Mouse (Mus musculus): Measurements from ENCODE around the gene Adora2a. TPM values are rescaled to one million over a fixed set of nuclear protein-coding genes. Genes with fewer than 3 reads are reported as not detected.
"Not testable (repeated sequence)": the region's sequence is repeated elsewhere in the genome, so short reads cannot be mapped to it uniquely, and the experiment has no call there.

The Adora2a gene
- polyA plus RNA-seq, 1 experiment from 2014 or later = 11.7 TPM

DNA sequence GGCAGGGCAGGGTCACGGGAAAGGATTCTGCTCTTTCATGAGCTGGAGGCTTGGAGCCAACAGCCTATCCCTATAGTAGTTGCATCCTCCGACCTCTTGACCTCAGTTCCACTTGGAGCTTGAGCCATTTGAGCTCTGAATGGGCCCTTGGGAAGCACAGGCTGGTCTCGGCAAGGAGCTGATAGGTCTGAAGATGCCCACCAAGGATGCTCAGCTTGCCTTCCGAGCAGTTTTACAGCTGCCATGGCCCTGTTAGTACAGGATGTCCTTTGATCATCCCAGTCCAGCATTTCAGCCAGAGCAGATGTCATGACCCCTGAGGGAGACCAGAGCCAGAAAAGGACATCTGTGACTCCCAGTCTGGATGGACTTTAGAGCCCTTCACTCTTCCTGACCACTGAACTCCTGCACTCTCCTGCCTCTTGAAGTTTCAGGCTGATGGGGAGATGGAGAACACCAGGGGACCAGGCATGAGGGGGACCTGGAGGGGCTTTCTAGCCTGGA lies 11.6 kb downstream of the Adora2a start:
- Histone ChIP-seq H3K27ac (ENCODE audit: low read length) (no peak overlapping the region), H3K36me3 (ENCODE audit: control insufficient read depth, insufficient read depth) (no peaks in the 10 kb centered on the region), H3K9ac (replicated peaks; ENCODE audit: low read depth, low read length) (no peak overlapping the region), H3K4me3 (replicated peaks; ENCODE audit: low read length) (no peak overlapping the region), H3K9me3 (ENCODE audit: control insufficient read depth, low read length) (no peaks in the 10 kb centered on the region), H3K27me3 (replicated peaks; ENCODE audit: control insufficient read depth, insufficient read depth, low read length) (no peaks in the 10 kb centered on the region), H3K4me1 (replicated peaks; ENCODE audit: control insufficient read depth, insufficient read depth, low read length) (no peaks in the 10 kb centered on the region), H3K4me2 (ENCODE audit: low read length) (no peak overlapping the region)
- no peak for ATAC-seq
- 57% methylated on average over 4 of the region's 4 CpGs for WGBS

DNA sequence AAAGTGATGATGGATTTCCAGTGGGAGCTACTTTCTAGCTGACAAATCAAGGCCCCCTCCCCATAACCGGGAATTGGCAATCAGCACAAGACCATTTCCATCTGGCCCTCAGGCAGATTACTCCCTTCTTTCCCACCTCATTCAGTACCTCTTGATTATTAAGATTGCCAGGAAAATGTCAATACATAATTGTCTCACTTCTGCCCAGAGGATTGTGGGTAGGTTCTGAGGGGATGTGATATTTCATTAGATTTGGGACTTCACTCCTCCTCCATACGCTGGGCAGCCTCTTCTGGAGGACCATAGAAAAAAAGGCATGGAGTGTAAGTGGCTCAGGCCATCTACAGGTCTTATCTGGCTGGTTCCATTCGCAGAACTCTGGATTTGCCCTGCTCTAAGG lies 15.6 kb downstream of the Adora2a start:
- H3K9me3 ChIP-seq (ENCODE audit: control insufficient read depth, low read length) = no peaks in the 10 kb centered on the region
- no peak for ATAC-seq
- no peak overlapping the region for H3K27ac ChIP-seq (ENCODE audit: low read length)
- H3K27me3 ChIP-seq (replicated peaks; ENCODE audit: control insufficient read depth, insufficient read depth, low read length) = no peaks in the 10 kb centered on the region
- H3K9ac ChIP-seq (replicated peaks; ENCODE audit: low read depth, low read length) = no peak overlapping the region
- WGBS = 87% methylated on average over 3 of the region's 3 CpGs
- H3K4me2 ChIP-seq (ENCODE audit: low read length) = no peak overlapping the region
- no peak overlapping the region for H3K4me3 ChIP-seq (replicated peaks; ENCODE audit: low read length)
- H3K36me3 ChIP-seq (ENCODE audit: control insufficient read depth, insufficient read depth) = no peaks in the 10 kb centered on the region
- H3K4me1 ChIP-seq (replicated peaks; ENCODE audit: control insufficient read depth, insufficient read depth, low read length) = no peaks in the 10 kb centered on the region

DNA sequence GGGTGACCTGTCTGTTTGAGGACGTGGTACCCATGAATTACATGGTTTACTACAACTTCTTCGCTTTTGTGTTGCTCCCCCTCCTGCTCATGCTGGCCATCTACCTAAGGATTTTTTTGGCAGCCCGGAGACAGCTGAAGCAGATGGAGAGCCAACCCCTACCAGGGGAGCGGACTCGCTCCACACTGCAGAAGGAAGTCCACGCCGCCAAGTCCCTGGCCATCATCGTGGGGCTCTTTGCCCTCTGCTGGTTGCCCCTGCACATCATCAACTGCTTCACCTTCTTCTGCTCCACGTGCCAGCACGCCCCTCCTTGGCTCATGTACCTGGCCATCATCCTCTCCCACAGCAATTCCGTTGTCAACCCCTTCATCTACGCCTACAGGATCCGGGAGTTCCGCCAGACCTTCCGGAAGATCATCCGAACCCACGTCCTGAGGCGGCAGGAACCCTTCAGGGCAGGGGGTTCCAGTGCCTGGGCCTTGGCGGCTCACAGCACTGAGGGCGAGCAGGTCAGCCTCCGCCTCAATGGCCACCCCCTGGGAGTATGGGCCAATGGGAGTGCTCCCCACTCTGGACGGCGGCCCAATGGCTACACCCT lies 16.6 kb downstream of the Adora2a start:
- no peak for ATAC-seq

DNA sequence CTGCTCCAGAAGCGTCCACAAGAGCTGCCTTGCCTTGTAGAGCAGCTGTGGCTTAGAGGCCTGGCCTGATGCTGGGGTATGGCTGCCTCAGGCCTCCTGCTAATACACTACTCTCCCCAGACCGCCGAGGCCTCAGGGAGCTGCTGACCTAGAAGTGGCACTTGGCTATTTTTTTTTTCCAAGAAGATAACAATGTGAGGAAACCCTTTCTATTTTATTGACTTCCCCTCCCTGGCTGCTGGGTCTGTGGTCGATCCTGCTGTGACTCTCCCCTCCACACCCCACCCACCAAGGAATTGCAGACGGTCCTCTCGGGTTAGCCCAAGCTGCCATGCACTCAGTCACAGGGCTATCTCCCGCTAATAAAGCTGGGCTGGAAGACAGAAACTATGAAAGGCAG lies 17.5 kb downstream of the Adora2a start:
- Histone ChIP-seq H3K27me3 (replicated peaks; ENCODE audit: control insufficient read depth, insufficient read depth, low read length) (no peaks in the 10 kb centered on the region), H3K27ac (ENCODE audit: low read length) (no peak overlapping the region), H3K9me3 (ENCODE audit: control insufficient read depth, low read length) (no peaks in the 10 kb centered on the region), H3K36me3 (ENCODE audit: control insufficient read depth, insufficient read depth) (no peaks in the 10 kb centered on the region), H3K9ac (replicated peaks; ENCODE audit: low read depth, low read length) (no peak overlapping the region), H3K4me2 (ENCODE audit: low read length) (no peak overlapping the region), H3K4me3 (replicated peaks; ENCODE audit: low read length) (no peak overlapping the region), H3K4me1 (replicated peaks; ENCODE audit: control insufficient read depth, insufficient read depth, low read length) (no peaks in the 10 kb centered on the region)
- 91% methylated on average over 7 of the region's 7 CpGs for WGBS
- no peak for ATAC-seq

More for the DNA sequence above, 16.6 kb downstream of the Adora2a start:
- Histone ChIP-seq H3K4me3 (replicated peaks; ENCODE audit: low read length) (no peak overlapping the region), H3K4me2 (ENCODE audit: low read length) (no peak overlapping the region), H3K4me1 (replicated peaks; ENCODE audit: control insufficient read depth, insufficient read depth, low read length) (no peaks in the 10 kb centered on the region), H3K27ac (ENCODE audit: low read length) (no peak overlapping the region), H3K36me3 (ENCODE audit: control insufficient read depth, insufficient read depth) (no peaks in the 10 kb centered on the region), H3K27me3 (replicated peaks; ENCODE audit: control insufficient read depth, insufficient read depth, low read length) (no peaks in the 10 kb centered on the region), H3K9me3 (ENCODE audit: control insufficient read depth, low read length) (no peaks in the 10 kb centered on the region), H3K9ac (replicated peaks; ENCODE audit: low read depth, low read length) (no peak overlapping the region)
- WGBS = 93% methylated on average over 23 of the region's 23 CpGs

DNA sequence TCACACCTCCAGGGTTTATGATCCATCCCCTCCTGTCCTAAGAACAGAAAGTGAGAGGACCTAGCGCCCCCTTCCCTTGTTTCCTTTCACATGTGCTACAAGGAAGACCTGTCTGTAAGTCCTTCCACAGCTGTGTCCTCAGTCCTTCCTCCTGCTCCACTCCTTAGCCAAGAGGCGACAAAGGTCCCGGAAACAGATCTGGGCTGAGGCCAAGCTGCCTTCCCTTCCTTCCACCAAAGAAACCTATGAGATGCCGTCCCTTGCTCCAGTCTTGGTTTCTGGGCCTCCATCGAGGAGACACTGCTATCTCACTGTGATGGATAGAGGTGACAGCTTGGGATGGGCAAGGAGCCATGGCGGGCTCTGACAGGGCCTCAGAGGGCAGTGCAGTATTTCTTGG lies 18.4 kb downstream of the Adora2a start:
- Histone ChIP-seq H3K9ac (replicated peaks; ENCODE audit: low read depth, low read length) (no peak overlapping the region), H3K4me3 (replicated peaks; ENCODE audit: low read length) (no peak overlapping the region), H3K4me2 (ENCODE audit: low read length) (no peak overlapping the region), H3K27ac (ENCODE audit: low read length) (no peak overlapping the region), H3K4me1 (replicated peaks; ENCODE audit: control insufficient read depth, insufficient read depth, low read length) (no peaks in the 10 kb centered on the region), H3K9me3 (ENCODE audit: control insufficient read depth, low read length) (no peaks in the 10 kb centered on the region), H3K27me3 (replicated peaks; ENCODE audit: control insufficient read depth, insufficient read depth, low read length) (no peaks in the 10 kb centered on the region), H3K36me3 (ENCODE audit: control insufficient read depth, insufficient read depth) (no peaks in the 10 kb centered on the region)
- WGBS = 88% methylated on average over 6 of the region's 6 CpGs
- no peak for ATAC-seq

DNA sequence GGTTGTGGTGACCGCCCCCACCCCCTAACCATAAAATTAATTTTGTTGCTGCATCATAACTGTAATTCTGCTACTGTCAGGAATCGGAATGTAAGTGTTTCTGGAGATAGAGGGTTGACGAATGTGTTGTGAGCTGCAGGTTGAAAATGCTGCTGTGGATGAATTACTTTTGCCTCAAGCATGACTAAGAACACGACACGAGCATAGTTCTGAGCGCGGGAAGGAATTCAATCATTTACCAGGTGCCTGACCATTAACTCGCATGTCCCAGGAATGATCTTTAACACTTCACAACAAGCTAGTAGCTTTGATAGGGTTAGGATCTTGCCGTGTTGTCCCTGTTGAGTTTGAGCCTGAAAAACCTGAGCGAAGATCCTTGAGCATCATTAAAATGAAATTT lies 20.6 kb downstream of the Adora2a start:
- ATAC-seq = no peak
- WGBS = 91% methylated on average over 10 of the region's 10 CpGs

DNA sequence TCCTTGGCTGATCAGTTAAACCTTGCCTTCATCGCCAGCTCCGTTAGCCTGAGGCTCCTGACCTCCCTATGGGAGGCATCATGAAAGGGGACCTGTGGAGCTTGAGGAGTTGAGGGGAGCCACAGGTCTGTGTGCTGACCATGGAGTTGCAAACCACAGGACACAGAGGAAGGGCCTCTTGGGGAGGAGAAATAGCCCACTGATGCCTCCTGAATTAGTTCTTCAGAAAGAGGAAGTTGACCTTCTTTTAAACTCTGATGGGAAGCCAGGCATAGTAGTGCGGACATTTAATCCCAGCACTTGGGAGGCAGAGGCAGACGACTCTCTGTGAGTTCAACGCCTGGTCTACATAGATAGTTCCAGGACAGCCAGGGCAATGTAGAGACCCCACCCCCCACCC lies 22.2 kb downstream of the Adora2a start:
- H3K27me3 ChIP-seq (replicated peaks; ENCODE audit: control insufficient read depth, insufficient read depth, low read length) = no peaks in the 10 kb centered on the region
- H3K9ac ChIP-seq (replicated peaks; ENCODE audit: low read depth, low read length) = no peak overlapping the region
- WGBS = 88% methylated on average over 5 of the region's 5 CpGs
- H3K4me2 ChIP-seq (ENCODE audit: low read length) = no peak overlapping the region
- no peaks in the 10 kb centered on the region for H3K4me1 ChIP-seq (replicated peaks; ENCODE audit: control insufficient read depth, insufficient read depth, low read length)
- H3K27ac ChIP-seq (ENCODE audit: low read length) = no peak overlapping the region
- H3K4me3 ChIP-seq (replicated peaks; ENCODE audit: low read length) = no peak overlapping the region
- no peaks in the 10 kb centered on the region for H3K9me3 ChIP-seq (ENCODE audit: control insufficient read depth, low read length)
- no peaks in the 10 kb centered on the region for H3K36me3 ChIP-seq (ENCODE audit: control insufficient read depth, insufficient read depth)
- no peak for ATAC-seq

More for the DNA sequence above, 20.6 kb downstream of the Adora2a start:
- Histone ChIP-seq H3K27me3 (replicated peaks; ENCODE audit: control insufficient read depth, insufficient read depth, low read length) (no peaks in the 10 kb centered on the region), H3K4me1 (replicated peaks; ENCODE audit: control insufficient read depth, insufficient read depth, low read length) (no peaks in the 10 kb centered on the region), H3K9me3 (ENCODE audit: control insufficient read depth, low read length) (no peaks in the 10 kb centered on the region), H3K9ac (replicated peaks; ENCODE audit: low read depth, low read length) (no peak overlapping the region), H3K36me3 (ENCODE audit: control insufficient read depth, insufficient read depth) (no peaks in the 10 kb centered on the region), H3K4me2 (ENCODE audit: low read length) (no peak overlapping the region), H3K27ac (ENCODE audit: low read length) (no peak overlapping the region), H3K4me3 (replicated peaks; ENCODE audit: low read length) (no peak overlapping the region)

DNA sequence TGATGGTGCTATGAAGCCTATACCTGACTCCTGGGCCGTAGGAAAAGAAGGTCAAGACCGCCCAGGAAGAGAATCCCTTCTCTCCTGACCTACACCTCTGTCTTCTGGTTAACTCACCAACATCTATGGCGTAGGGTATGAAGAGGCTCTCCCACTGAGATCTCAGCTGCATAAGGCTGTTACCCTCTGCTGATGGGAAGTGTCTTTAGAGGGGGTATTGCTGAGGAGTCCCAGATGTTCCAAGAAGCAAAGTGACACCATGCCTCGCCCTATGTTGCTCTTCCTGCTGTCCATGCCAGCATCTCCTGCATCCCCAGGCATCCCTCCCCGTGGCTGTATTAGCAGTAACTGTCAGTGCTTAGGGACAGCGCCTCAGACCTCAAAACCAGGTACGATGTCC lies 22.7 kb downstream of the Adora2a start:
- no peak overlapping the region for H3K4me2 ChIP-seq (ENCODE audit: low read length)
- no peaks in the 10 kb centered on the region for H3K9me3 ChIP-seq (ENCODE audit: control insufficient read depth, low read length)
- H3K27me3 ChIP-seq (replicated peaks; ENCODE audit: control insufficient read depth, insufficient read depth, low read length) = no peaks in the 10 kb centered on the region
- H3K4me3 ChIP-seq (replicated peaks; ENCODE audit: low read length) = no peak overlapping the region
- H3K36me3 ChIP-seq (ENCODE audit: control insufficient read depth, insufficient read depth) = no peaks in the 10 kb centered on the region
- no peaks in the 10 kb centered on the region for H3K4me1 ChIP-seq (replicated peaks; ENCODE audit: control insufficient read depth, insufficient read depth, low read length)
- H3K9ac ChIP-seq (replicated peaks; ENCODE audit: low read depth, low read length) = no peak overlapping the region
- no peak for ATAC-seq
- WGBS = 92% methylated on average over 7 of the region's 7 CpGs
- H3K27ac ChIP-seq (ENCODE audit: low read length) = no peak overlapping the region

DNA sequence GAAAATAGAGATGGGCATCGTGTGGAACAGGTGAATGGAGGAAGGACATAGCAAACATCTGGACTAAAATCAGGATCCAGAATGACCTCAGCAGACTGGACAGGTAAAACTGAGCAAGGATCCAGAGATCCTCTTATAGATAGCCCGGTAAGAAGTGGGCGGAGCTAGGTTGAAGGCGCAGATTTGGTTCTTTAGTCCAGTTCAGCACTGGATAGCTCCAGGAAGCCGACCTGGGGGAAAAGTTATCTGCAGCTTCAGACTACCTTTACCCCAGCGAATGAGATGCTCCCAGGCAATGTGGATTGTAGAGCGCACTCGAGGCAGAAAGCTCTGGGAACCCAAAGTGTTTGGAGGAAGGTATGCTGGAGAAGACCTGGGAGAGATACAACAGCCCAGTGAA lies 25.3 kb downstream of the Adora2a start:
- H3K27me3 ChIP-seq (replicated peaks; ENCODE audit: control insufficient read depth, insufficient read depth, low read length) = no peaks in the 10 kb centered on the region

DNA sequence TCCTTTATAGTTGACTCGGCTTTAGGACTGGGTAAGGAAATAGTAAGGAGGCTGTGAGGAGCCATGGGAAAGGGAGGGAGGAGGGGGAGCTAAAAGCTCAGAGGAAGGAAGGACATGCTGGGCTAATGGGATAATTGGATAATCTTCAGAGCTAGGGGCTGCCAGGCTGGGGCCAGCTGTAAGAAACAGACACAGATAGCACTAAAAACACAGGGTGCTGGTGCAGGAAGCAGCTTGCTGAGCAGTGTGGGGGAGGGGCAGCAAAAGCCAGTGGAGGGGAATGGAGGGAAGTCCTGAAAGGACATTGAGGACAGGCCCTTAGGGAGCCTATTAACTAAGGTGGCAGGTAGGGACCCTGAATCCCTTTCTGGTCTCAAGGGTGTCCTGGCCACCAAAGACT lies 27.9 kb downstream of the Adora2a start:
- not testable (repeated sequence) for H3K4me2 ChIP-seq (ENCODE audit: low read length); H3K9me3 ChIP-seq (ENCODE audit: control insufficient read depth, low read length); H3K9ac ChIP-seq (replicated peaks; ENCODE audit: low read depth, low read length); H3K36me3 ChIP-seq (ENCODE audit: control insufficient read depth, insufficient read depth); H3K27me3 ChIP-seq (replicated peaks; ENCODE audit: control insufficient read depth, insufficient read depth, low read length); H3K4me1 ChIP-seq (replicated peaks; ENCODE audit: control insufficient read depth, insufficient read depth, low read length); H3K4me3 ChIP-seq (replicated peaks; ENCODE audit: low read length); H3K27ac ChIP-seq (ENCODE audit: low read length)
- ATAC-seq = peak; percentile 58; the same call in 1 of the 2 replicates
- 61% methylated on average over 1 of the region's 1 CpGs for WGBS

More for the DNA sequence above, 25.3 kb downstream of the Adora2a start:
- no peak overlapping the region for H3K4me2 ChIP-seq (ENCODE audit: low read length)
- no peaks in the 10 kb centered on the region for H3K4me1 ChIP-seq (replicated peaks; ENCODE audit: control insufficient read depth, insufficient read depth, low read length)
- no peak overlapping the region for H3K27ac ChIP-seq (ENCODE audit: low read length)
- no peaks in the 10 kb centered on the region for H3K36me3 ChIP-seq (ENCODE audit: control insufficient read depth, insufficient read depth)
- no peaks in the 10 kb centered on the region for H3K9me3 ChIP-seq (ENCODE audit: control insufficient read depth, low read length)
- no peak overlapping the region for H3K4me3 ChIP-seq (replicated peaks; ENCODE audit: low read length)
- WGBS = 38% methylated on average over 8 of the region's 8 CpGs
- no peak for ATAC-seq
- no peak overlapping the region for H3K9ac ChIP-seq (replicated peaks; ENCODE audit: low read depth, low read length)

Measured in forebrain, embryonic 16.5 days (tissue).